Mouse (Mus musculus) limb, embryonic 10.5 days (tissue): ENCODE results near the gene Ykt6. TPM values are rescaled to one million over a fixed set of nuclear protein-coding genes. Genes with fewer than 3 reads are reported as not detected.

Source experiments
- DNase-seq: peaks from one replicate; pipeline ENCODE4 v3.0.0-alpha.2; 2017; ENCODE audit warnings: low spot score
- H3K27ac ChIP-seq: fragments of 300-500 bp; sonication (generic); 2 replicates; pipeline ENCODE4 v1.5.1; 2016; ENCODE audit warnings: mild to moderate bottlenecking
- H3K27me3 ChIP-seq: fragments of 300-500 bp; sonication (generic); 2 replicates; pipeline ENCODE4 v1.6.1; 2016; ENCODE audit warnings: low read depth, mild to moderate bottlenecking; ENCODE audit not compliant: poor library complexity, severe bottlenecking
- H3K36me3 ChIP-seq: fragments of 300-500 bp; sonication (generic); 2 replicates; pipeline ENCODE4 v1.6.1; 2016; ENCODE audit warnings: mild to moderate bottlenecking, moderate library complexity
- H3K4me1 ChIP-seq: fragments of 300-500 bp; sonication (generic); 2 replicates; pipeline ENCODE4 v1.6.1; 2016
- H3K4me3 ChIP-seq: fragments of 300-500 bp; sonication (generic); 2 replicates; pipeline ENCODE4 v1.5.1; 2016; ENCODE audit warnings: mild to moderate bottlenecking, moderate library complexity
- H3K9me3 ChIP-seq: fragments of 300-500 bp; sonication (generic); replicated peaks from 2 replicates; pipeline ENCODE4 v1.6.1; 2016; ENCODE audit warnings: mild to moderate bottlenecking
- WGBS: fragments of 180-500 bp; shearing (Covaris S2); methylation state at CpG from one replicate; pipeline ENCODE4 v1.1.7; 2016; 5-methylcytosine and 5-hydroxymethylcytosine counted together
- polyA plus RNA-seq: library from polyadenylated mRNA; unstranded; fragments of >200 nt; fragmentation: Nextera tagmentation; extraction: Ambion mirVana; gene quantifications from 2 replicates; pipeline ENCODE4 v1.2.1, GENCODE M21; 2016

Ykt6 gene
- polyA plus RNA-seq, 1 experiment from 2014 or later = 65.5 TPM

DNA sequence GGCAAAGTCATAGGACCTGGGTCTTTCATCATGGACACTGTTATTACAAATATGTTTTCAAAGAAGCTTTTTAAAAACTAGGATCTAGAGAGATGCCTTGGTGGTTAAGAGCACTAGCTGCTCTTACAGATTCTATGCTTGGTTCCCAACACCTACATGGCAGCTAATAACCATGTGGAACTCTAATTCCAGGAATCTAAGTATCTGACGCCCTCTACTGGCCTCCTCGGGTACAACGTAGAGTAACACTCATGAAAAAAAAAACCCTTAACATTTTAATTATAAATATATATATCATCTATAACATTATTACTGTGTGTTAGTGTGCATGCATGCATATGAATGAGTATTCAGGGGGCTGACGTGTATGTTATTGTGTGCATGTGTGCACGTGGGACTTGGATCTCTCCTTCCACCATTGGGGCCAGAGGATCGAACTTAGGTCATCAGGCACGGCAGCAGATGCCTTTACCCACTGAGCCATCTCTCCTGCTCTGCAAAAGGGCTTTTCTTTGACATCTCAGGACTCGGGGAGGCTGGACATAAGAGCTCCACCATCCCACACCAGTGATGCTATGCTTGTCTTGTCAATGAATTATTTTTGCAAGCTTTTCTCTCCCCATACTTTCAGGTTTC, 2.2 kb upstream of the Ykt6 start:
- DNase-seq = peak; percentile 42
- Histone ChIP-seq H3K27ac (no peak overlapping the region), H3K36me3 (peaks cover 8% of the 10 kb centered on the region), H3K4me1 (peaks cover 42% of the 10 kb centered on the region), H3K27me3 (no peaks in the 10 kb centered on the region), H3K4me3 (no peak overlapping the region), H3K9me3 (no peaks in the 10 kb centered on the region)
- WGBS = 36% methylated on average over 8 of the region's 8 CpGs

DNA sequence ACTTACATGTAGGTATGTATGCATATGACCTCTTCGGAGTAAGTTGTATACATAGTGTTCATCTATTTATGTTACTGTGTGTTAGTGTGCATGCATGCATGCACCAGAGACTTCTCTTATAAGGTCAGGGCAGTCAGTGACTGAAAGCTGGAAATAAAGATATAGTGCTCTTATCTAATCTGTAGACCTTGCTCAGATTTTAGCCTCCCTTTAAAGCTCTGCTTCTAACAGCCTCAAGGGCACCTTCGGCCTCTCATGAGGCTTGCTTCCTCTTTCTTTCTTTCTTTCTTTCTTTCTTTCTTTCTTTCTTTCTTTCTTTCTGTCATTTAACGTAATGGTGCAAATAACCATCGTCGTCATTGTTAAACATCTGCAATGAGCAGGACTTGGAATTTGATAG, 1.1 kb upstream of the Ykt6 start:
- peaks cover 30% of the 10 kb centered on the region for H3K4me1 ChIP-seq
- no peaks in the 10 kb centered on the region for H3K9me3 ChIP-seq
- no peak overlapping the region for H3K4me3 ChIP-seq
- DNase-seq = no peak
- H3K27me3 ChIP-seq = no peaks in the 10 kb centered on the region
- H3K36me3 ChIP-seq = peaks cover 13% of the 10 kb centered on the region
- 0 out of 2 replicates have a peak overlapping the region, but pooled peaks have one; percentile 92 for H3K27ac ChIP-seq
- WGBS = 78% methylated on average over 5 of the region's 5 CpGs

DNA sequence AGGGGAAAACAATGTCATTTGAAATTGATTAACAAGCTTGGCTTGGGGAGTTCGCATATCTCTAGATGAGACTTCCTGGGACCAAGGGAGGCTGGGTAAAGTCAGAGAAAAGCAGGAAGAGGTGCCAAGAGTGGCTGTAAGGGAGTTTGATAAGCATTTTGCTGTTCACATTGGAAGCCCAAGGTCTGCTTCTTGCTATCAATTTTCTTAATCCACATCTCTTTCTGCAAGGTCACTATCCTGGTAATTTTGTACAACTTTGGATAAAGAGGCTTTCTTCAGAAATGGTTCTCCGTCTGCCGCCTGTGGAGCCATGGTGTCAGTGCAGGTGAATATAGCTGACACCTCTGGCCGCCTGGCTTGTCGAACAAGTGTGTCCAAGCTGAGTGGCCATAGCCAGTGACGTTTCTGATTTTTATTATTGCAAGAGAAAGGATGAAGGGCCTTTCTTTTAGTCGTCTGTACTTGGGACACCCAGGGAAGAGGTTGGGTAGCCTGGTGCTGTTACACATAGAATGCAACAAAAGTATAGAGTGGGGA, 458 bp upstream of the Ykt6 start:
- peak overlapping the region; percentile 92 for H3K27ac ChIP-seq
- no peaks in the 10 kb centered on the region for H3K9me3 ChIP-seq
- no peaks in the 10 kb centered on the region for H3K27me3 ChIP-seq
- DNase-seq = no peak
- peaks cover 24% of the 10 kb centered on the region for H3K4me1 ChIP-seq
- H3K36me3 ChIP-seq = peaks cover 19% of the 10 kb centered on the region
- WGBS = 6% methylated on average over 7 of the region's 7 CpGs
- H3K4me3 ChIP-seq = peak overlapping the region; percentile 95

DNA sequence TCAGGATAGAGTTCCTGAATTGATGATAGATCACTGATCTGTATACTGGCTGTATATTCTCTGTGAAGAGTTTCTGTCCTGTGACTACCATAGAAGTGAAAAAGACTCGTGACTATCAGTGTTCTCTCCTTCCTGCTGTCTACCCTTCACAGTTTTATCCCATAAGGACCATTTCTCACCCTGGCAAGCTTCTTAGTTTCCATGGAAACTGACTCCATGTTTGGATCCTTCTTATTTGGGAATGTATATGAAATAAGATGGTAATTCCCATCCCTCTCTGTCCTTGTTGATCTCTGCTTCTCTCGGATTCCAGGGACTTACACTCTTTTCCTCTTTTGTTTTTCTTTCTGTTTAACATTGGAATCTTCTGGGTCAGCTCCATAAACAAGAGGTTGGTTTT, 4.6 kb downstream of the Ykt6 start:
- DNase-seq = no peak
- Histone ChIP-seq H3K36me3 (peaks cover 69% of the 10 kb centered on the region), H3K4me1 (peaks cover 18% of the 10 kb centered on the region), H3K4me3 (no peak overlapping the region), H3K9me3 (no peaks in the 10 kb centered on the region), H3K27me3 (no peaks in the 10 kb centered on the region), H3K27ac (no peak overlapping the region)
- 84% methylated on average over 2 of the region's 2 CpGs for WGBS

DNA sequence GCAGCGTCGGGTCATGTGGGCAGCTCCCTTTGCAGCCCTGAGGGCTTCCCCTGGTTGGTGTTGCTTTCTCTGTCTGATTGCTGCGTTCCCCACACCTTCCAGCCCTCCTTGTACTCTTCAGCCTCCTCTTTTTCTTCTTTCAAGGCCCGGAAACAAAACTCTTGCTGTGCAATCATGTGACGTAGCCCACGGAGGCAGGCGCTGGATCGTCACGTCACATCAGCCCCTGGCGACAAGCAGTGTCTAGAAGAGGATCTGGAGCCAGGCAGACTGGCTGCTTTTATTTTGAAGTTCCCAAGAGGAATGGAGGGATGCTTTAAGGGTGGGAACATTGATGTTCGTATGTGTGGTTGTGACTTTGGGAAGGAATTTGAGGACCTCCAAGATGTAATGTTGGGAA, 10.4 kb downstream of the Ykt6 start:
- no peaks in the 10 kb centered on the region for H3K9me3 ChIP-seq
- no peaks in the 10 kb centered on the region for H3K27me3 ChIP-seq
- H3K4me1 ChIP-seq = peaks cover 7% of the 10 kb centered on the region
- no peak for DNase-seq
- no peak overlapping the region for H3K27ac ChIP-seq
- no peak overlapping the region for H3K4me3 ChIP-seq
- WGBS = 90% methylated on average over 11 of the region's 11 CpGs
- H3K36me3 ChIP-seq = peaks cover 97% of the 10 kb centered on the region

GRCm38 (mm10) chr11:5966751-5967150, 11.3 kb downstream of the Ykt6 start:
- peaks cover 16% of the 10 kb centered on the region for H3K4me1 ChIP-seq
- H3K4me3 ChIP-seq = no peak overlapping the region
- H3K9me3 ChIP-seq = no peaks in the 10 kb centered on the region
- H3K27me3 ChIP-seq = no peaks in the 10 kb centered on the region
- peaks cover 90% of the 10 kb centered on the region for H3K36me3 ChIP-seq
- DNase-seq = no peak
- WGBS = 84% methylated on average over 3 of the region's 3 CpGs
- H3K27ac ChIP-seq = no peak overlapping the region

GRCm38 (mm10) chr11:5968223-5968622, 12.7 kb downstream of the Ykt6 start:
- Histone ChIP-seq H3K4me1 (peaks cover 30% of the 10 kb centered on the region), H3K9me3 (0 out of 2 replicates have a peak, but pooled peaks cover 3% of the 10 kb centered on the region), H3K36me3 (peaks cover 82% of the 10 kb centered on the region), H3K4me3 (no peak overlapping the region), H3K27me3 (no peaks in the 10 kb centered on the region), H3K27ac (no peak overlapping the region)
- no peak for DNase-seq
- WGBS = 69% methylated on average over 6 of the region's 6 CpGs

- Histone ChIP-seq H3K4me1 (peaks cover 44% of the 10 kb centered on the region), H3K36me3 (peaks cover 53% of the 10 kb centered on the region), H3K9me3 (0 out of 2 replicates have a peak, but pooled peaks cover 3% of the 10 kb centered on the region), H3K4me3 (no peak overlapping the region), H3K27ac (peak overlapping the region; percentile 20; the same call in 1 of the 2 replicates), H3K27me3 (no peaks in the 10 kb centered on the region)
- whole genome bisulfite sequencing = 48% methylated on average over 7 of the region's 7 CpGs
- no peak for DNase-seq
Observed at GRCm38 (mm10) chr11:5971202-5971601, 15.7 kb downstream of the Ykt6 start.

DNA sequence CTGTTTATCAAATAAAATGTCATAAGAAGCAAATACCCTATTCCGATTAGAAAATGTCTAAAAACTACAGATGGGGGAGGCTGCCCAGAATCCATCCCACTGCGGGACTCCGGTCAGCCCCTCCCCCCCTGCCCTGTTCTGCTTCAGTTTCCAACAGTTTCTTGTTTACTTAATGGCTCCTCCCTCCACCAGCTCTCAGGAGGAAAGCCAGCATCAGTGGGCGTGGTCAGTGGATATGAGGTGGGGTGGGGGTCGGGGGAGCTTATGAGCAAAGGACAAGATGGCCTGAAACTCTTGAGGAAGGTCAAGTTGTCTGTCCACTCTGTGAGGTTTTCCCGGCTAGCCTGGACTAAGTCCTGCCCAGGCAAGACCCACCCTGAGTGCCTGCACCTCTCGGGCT, 17.7 kb downstream of the Ykt6 start:
- WGBS = 56% methylated on average over 7 of the region's 7 CpGs
- Histone ChIP-seq H3K36me3 (peaks cover 33% of the 10 kb centered on the region), H3K27me3 (0 out of 2 replicates have a peak, but pooled peaks cover under 1% of the 10 kb centered on the region), H3K4me1 (peaks cover 48% of the 10 kb centered on the region), H3K9me3 (0 out of 2 replicates have a peak, but pooled peaks cover 3% of the 10 kb centered on the region), H3K4me3 (no peak overlapping the region), H3K27ac (0 out of 2 replicates have a peak overlapping the region, but pooled peaks have one; percentile 7)
- DNase-seq = no peak

GRCm38 (mm10) chr11:5974053-5974452, 18.6 kb downstream of the Ykt6 start:
- Histone ChIP-seq H3K27me3 (0 out of 2 replicates have a peak, but pooled peaks cover 5% of the 10 kb centered on the region), H3K4me3 (no peak overlapping the region), H3K27ac (no peak overlapping the region), H3K9me3 (0 out of 2 replicates have a peak, but pooled peaks cover 3% of the 10 kb centered on the region), H3K36me3 (peaks cover 24% of the 10 kb centered on the region), H3K4me1 (peaks cover 48% of the 10 kb centered on the region)
- WGBS = 85% methylated on average over 6 of the region's 6 CpGs
- DNase-seq = no peak

DNA sequence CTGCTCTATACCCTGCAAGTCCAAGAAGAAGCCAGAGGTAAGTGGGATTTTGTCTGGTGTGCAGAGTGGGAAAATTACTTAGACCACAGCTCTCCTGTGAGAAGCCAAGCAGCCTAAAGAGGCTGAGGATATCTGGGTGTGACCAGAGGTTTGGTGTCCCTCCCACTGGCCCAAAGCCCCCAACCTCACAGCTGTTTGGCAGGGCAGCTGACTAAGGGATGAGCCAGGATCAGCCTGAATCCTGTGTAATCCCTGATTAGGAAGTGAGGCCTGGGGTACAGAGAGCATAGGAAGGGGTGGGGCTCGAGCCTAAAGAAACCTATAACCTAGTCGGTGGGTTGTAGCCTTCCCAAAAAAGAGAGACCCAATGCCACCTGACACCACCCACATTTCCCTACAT, 19.6 kb downstream of the Ykt6 start:
- no peak for DNase-seq
- 0 out of 2 replicates have a peak, but pooled peaks cover 3% of the 10 kb centered on the region for H3K9me3 ChIP-seq
- H3K4me3 ChIP-seq = no peak overlapping the region
- peaks cover 48% of the 10 kb centered on the region for H3K4me1 ChIP-seq
- 84% methylated on average over 2 of the region's 2 CpGs for WGBS
- H3K27me3 ChIP-seq = 0 out of 2 replicates have a peak, but pooled peaks cover 5% of the 10 kb centered on the region
- H3K36me3 ChIP-seq = peaks cover 15% of the 10 kb centered on the region
- H3K27ac ChIP-seq = no peak overlapping the region

DNA sequence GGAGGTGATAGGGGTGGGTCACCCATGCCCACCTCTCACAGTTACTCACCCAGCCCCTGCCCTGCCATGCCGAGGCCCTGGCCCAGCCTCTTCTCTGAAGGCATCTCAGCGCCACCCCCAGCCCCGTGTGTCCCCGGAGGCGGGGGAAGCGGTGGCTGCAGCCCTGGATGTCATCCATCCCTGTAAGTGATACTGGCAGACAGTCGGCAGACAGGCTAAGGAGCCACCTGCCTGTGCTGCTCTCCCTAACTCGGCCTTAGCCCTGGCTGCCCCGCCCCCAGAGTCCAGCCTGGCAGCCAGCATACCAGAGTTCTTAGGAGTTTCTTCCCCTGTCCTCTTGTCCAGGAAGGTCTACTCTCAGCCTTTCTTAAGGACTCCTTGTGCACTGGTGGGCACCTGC, 20.6 kb downstream of the Ykt6 start:
- H3K27ac ChIP-seq = no peak overlapping the region
- WGBS = 18% methylated on average over 9 of the region's 9 CpGs

GRCm38 (mm10) chr11:5979088-5979487, 23.6 kb downstream of the Ykt6 start:
- Histone ChIP-seq H3K4me1 (peaks cover 17% of the 10 kb centered on the region), H3K27ac (no peak overlapping the region), H3K9me3 (no peaks in the 10 kb centered on the region), H3K4me3 (no peak overlapping the region), H3K36me3 (no peaks in the 10 kb centered on the region), H3K27me3 (0 out of 2 replicates have a peak, but pooled peaks cover 5% of the 10 kb centered on the region)
- DNase-seq = no peak
- WGBS = 84% methylated on average over 7 of the region's 7 CpGs

More for the DNA sequence above, 20.6 kb downstream of the Ykt6 start:
- DNase-seq = no peak
- peaks cover 9% of the 10 kb centered on the region for H3K36me3 ChIP-seq
- H3K4me1 ChIP-seq = peaks cover 44% of the 10 kb centered on the region
- no peak overlapping the region for H3K4me3 ChIP-seq
- 0 out of 2 replicates have a peak, but pooled peaks cover 5% of the 10 kb centered on the region for H3K27me3 ChIP-seq
- 0 out of 2 replicates have a peak, but pooled peaks cover 3% of the 10 kb centered on the region for H3K9me3 ChIP-seq
